Mouse (Mus musculus) liver, adult 2 months (tissue): ENCODE measurements around the gene Lama4.

Experiments
- CTCF ChIP-seq: fragments of 200-500 bp; IDR thresholded peaks from 2 replicates; pipeline ENCODE4 v1.5.1; 2011; ENCODE audit warnings: low read depth, low read length, control low read depth
- POLR2A ChIP-seq: fragments of 200-500 bp; IDR thresholded peaks from 2 replicates; pipeline ENCODE4 v1.6.1; 2011; ENCODE audit warnings: low read length, control low read depth; ENCODE audit not compliant: insufficient read depth; ENCODE audit errors: extremely low read depth

- TF ChIP-seq CTCF (no peak), POLR2A (no peak)
These were observed 64.2 kb downstream of the Lama4 start for GRCm38 (mm10) chr10:39029297-39030147.
